Mouse (Mus musculus): ENCODE measurements at regions not wholly inside any gene's neighbourhood (a gene's known extent, or its start where the extent isn't known, plus 50 kb on each side); places are given as distances from the start of the nearest gene placed in this dataset.

- in situ Hi-C loops (cut with MboI; ENCODE audit: unreplicated experiment in 2 of 2): no loop called here
These were observed 97.3 kb upstream of the Hdac4 start for GRCm38 (mm10) chr1:92292681-92293380.

- in situ Hi-C loops (cut with MboI; ENCODE audit: unreplicated experiment in 2 of 2): no loop called here
These were observed 91.5 kb upstream of the Hdac4 start for GRCm38 (mm10) chr1:92286966-92287342.

GRCm38 (mm10) chr1:92286013-92286965, 90.8 kb upstream of the Hdac4 start:
- in situ Hi-C loops (cut with MboI; ENCODE audit: unreplicated experiment in 2 of 2): no loop called here

GRCm38 (mm10) chr1:92284155-92284554, 88.7 kb upstream of the Hdac4 start:
- in situ Hi-C loops (cut with MboI; ENCODE audit: unreplicated experiment in 2 of 2): no loop called here

GRCm38 (mm10) chr1:92277199-92277747, 81.8 kb upstream of the Hdac4 start:
- in situ Hi-C loops (cut with MboI; ENCODE audit: unreplicated experiment in 2 of 2): no loop called here

GRCm38 (mm10) chr1:92275388-92275787, 79.9 kb upstream of the Hdac4 start:
- in situ Hi-C loops (cut with MboI; ENCODE audit: unreplicated experiment in 2 of 2): no loop called here

- in situ Hi-C loops (cut with MboI; ENCODE audit: unreplicated experiment in 2 of 2): no loop called here
These were observed 78.3 kb upstream of the Hdac4 start for GRCm38 (mm10) chr1:92273760-92274159.

- in situ Hi-C loops (cut with MboI; ENCODE audit: unreplicated experiment in 2 of 2): no loop called here
These were observed 76.3 kb upstream of the Hdac4 start for GRCm38 (mm10) chr1:92271676-92272291.

GRCm38 (mm10) chr1:92270486-92271058, 75.1 kb upstream of the Hdac4 start:
- in situ Hi-C loops (cut with MboI; ENCODE audit: unreplicated experiment in 2 of 2): no loop called here

GRCm38 (mm10) chr1:92269464-92269863, 74.0 kb upstream of the Hdac4 start:
- in situ Hi-C loops (cut with MboI; ENCODE audit: unreplicated experiment in 2 of 2): no loop called here

GRCm38 (mm10) chr1:92264941-92265340, 69.4 kb upstream of the Hdac4 start:
- in situ Hi-C loops (cut with MboI; ENCODE audit: unreplicated experiment in 2 of 2): no loop called here

- in situ Hi-C loops (cut with MboI; ENCODE audit: unreplicated experiment in 2 of 2): no loop called here
These were observed 64.4 kb upstream of the Hdac4 start for GRCm38 (mm10) chr1:92259715-92260392.

GRCm38 (mm10) chr1:92258026-92258425, 62.5 kb upstream of the Hdac4 start:
- in situ Hi-C loops (cut with MboI; ENCODE audit: unreplicated experiment in 2 of 2): no loop called here

GRCm38 (mm10) chr1:92253086-92253485, 57.6 kb upstream of the Hdac4 start:
- in situ Hi-C loops (cut with MboI; ENCODE audit: unreplicated experiment in 2 of 2): no loop called here

- in situ Hi-C loops (cut with MboI; ENCODE audit: unreplicated experiment in 2 of 2): no loop called here
These were observed 55.3 kb upstream of the Hdac4 start for GRCm38 (mm10) chr1:92250594-92251463.
